Mouse (Mus musculus) forebrain, embryonic 16.5 days (tissue): ENCODE measurements around the gene Slc4a2. TPM values are rescaled to one million over a fixed set of nuclear protein-coding genes. Genes with fewer than 3 reads are reported as not detected.
A peak's percentile ranks its signal among the peaks of the same experiment; 100 is the strongest.

Experiments used
- ATAC-seq: fragments of 200-750 bp; cut with Nextera tagmentation; 2 replicates; pipeline ENCODE4 v1.8.0; 2017; ENCODE audit warnings: mild to moderate bottlenecking, moderate library complexity
- H3K27ac ChIP-seq: fragments of 300-500 bp; sonication (generic); 2 replicates; pipeline ENCODE4 v1.5.1; 2014; ENCODE audit warnings: low read length, control low read depth
- H3K27me3 ChIP-seq: fragments of 300-500 bp; sonication (generic); replicated peaks from 2 replicates; pipeline ENCODE4 v1.6.1; 2014; ENCODE audit warnings: low read length; ENCODE audit not compliant: control insufficient read depth, insufficient read depth
- H3K36me3 ChIP-seq: fragments of 300-500 bp; sonication (generic); 2 replicates; pipeline ENCODE4 v1.6.1; 2014; ENCODE audit not compliant: control insufficient read depth, insufficient read depth
- H3K4me1 ChIP-seq: fragments of 300-500 bp; sonication (generic); replicated peaks from 2 replicates; pipeline ENCODE4 v1.6.1; 2014; ENCODE audit warnings: low read length; ENCODE audit not compliant: control insufficient read depth, insufficient read depth
- H3K4me2 ChIP-seq: fragments of 300-500 bp; sonication (generic); 2 replicates; pipeline ENCODE4 v1.6.1; 2014; ENCODE audit warnings: mild to moderate bottlenecking, low read length, control low read depth
- H3K4me3 ChIP-seq: fragments of 300-500 bp; sonication (generic); replicated peaks from 2 replicates; pipeline ENCODE4 v1.5.1; 2014; ENCODE audit warnings: mild to moderate bottlenecking, low read length, control low read depth
- H3K9ac ChIP-seq: fragments of 300-500 bp; sonication (generic); replicated peaks from 2 replicates; pipeline ENCODE4 v1.6.1; 2014; ENCODE audit warnings: low read depth, low read length, control low read depth
- H3K9me3 ChIP-seq: fragments of 300-500 bp; sonication (generic); 2 replicates; pipeline ENCODE4 v1.6.1; 2016; ENCODE audit warnings: low read length; ENCODE audit not compliant: control insufficient read depth
- WGBS: fragments of 180-500 bp; shearing (Covaris S2); extraction: QIAGEN DNeasy Blood & Tissue Kit; methylation state at CpG from one replicate; pipeline ENCODE4 v1.1.7; 2014; 5-methylcytosine and 5-hydroxymethylcytosine counted together
- polyA plus RNA-seq: library from polyadenylated mRNA; unstranded; fragments of >200 nt; fragmentation: Nextera tagmentation; extraction: Ambion mirVana; gene quantifications from 2 replicates; pipeline ENCODE4 v1.2.1, GENCODE M21; 2015

Slc4a2 gene
- polyA plus RNA-seq, 1 experiment from 2014 or later = 19.1 TPM

DNA sequence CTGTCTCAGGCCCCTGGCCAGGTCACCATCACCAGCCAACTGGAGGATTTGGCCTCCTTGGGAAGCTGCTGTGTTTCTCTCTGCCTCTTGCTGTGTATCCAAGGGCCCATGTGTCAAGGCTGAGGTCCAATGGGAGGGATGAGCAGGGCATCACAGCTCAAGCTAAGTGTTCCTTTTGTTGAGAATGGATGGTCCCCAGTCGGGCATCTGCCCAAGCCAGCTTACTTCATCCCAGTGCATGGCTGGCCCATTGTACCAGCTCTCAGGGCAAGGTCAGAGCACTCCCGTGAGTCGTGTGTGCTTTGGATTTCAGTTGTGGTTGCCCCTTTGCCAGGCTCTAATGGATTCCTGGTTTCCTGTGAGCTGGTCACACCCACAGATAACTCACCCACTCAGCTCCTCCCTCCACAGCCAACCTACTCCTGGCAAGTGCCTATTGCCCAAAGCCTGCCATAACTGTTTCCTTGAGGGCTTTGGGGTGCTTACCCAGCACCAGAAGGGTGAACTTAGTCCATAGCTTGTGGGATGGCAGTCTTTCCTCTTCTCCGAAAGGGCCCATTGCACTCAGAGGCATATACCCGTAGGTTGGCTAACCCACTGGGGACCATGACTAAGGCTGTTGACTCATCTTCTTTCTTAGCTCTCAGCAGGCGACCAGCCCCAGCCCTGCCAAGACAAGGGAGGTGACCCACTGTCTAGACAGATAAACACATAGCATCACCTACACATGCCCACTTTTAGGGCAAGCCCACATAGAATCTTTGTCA is 18.9 kb upstream of the Slc4a2 start:
- Histone ChIP-seq H3K9ac (no peak overlapping the region), H3K4me3 (no peak overlapping the region), H3K4me1 (no peaks in the 10 kb centered on the region), H3K4me2 (no peak overlapping the region), H3K27me3 (no peaks in the 10 kb centered on the region), H3K36me3 (peaks cover 4% of the 10 kb centered on the region; the same call in 1 of the 2 replicates), H3K27ac (no peak overlapping the region), H3K9me3 (no peaks in the 10 kb centered on the region)
- 83% methylated on average over 6 of the region's 6 CpGs for WGBS
- ATAC-seq = no peak

DNA sequence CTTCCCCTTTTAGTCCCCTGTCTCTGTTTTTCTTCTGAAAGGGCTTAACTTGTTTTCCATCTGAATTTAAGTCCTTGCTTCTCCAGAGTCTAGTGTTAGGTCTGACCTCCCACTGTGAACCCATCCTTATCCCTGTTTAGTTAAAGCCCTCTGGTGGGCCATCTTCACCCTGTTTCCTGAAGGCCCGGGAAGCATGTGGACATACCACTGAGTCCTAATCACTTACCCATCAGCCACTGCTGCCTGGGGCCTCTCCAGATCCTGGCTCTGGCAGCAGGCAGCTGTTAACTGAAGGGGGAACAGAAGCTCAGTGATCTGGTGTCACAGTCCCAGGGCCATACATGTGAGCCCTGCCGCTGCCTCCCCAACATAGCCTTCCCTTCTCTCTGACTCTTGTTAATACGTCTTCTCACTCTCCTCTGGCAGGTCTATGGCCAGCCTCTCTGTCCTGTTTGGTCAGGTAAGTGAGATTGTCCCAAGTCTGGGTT is 18.2 kb upstream of the Slc4a2 start:
- 69% methylated on average over 3 of the region's 3 CpGs for WGBS
- no peak for ATAC-seq
- H3K4me2 ChIP-seq = no peak overlapping the region
- H3K4me1 ChIP-seq = no peaks in the 10 kb centered on the region
- H3K9me3 ChIP-seq = no peaks in the 10 kb centered on the region
- no peak overlapping the region for H3K4me3 ChIP-seq
- H3K27me3 ChIP-seq = no peaks in the 10 kb centered on the region
- H3K27ac ChIP-seq = no peak overlapping the region
- H3K36me3 ChIP-seq = peaks cover 4% of the 10 kb centered on the region; the same call in 1 of the 2 replicates
- H3K9ac ChIP-seq = no peak overlapping the region

DNA sequence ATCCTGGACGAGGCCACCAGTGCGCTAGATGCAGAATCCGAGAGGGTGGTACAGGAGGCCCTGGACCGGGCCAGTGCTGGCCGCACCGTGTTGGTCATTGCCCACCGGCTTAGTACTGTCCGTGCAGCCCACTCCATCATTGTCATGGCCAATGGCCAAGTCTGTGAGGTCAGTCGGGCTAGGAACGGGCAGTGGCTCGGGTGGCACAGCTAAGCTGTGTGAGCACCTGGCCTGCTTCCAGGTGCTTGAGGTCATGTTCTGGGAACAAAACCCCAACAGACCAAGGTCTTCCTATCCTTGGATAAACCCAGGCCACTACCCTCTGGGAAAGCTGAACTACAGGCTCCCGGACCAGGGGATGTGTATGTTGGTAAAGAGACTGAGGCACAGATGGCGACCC is 15.0 kb upstream of the Slc4a2 start:
- H3K4me2 ChIP-seq = no peak overlapping the region
- WGBS = 88% methylated on average over 13 of the region's 13 CpGs
- H3K36me3 ChIP-seq = no peaks in the 10 kb centered on the region; the same call in 1 of the 2 replicates
- no peaks in the 10 kb centered on the region for H3K27me3 ChIP-seq
- no peaks in the 10 kb centered on the region for H3K4me1 ChIP-seq
- no peak for ATAC-seq
- H3K9ac ChIP-seq = no peak overlapping the region
- no peaks in the 10 kb centered on the region for H3K9me3 ChIP-seq
- no peak overlapping the region for H3K4me3 ChIP-seq
- no peak overlapping the region for H3K27ac ChIP-seq

DNA sequence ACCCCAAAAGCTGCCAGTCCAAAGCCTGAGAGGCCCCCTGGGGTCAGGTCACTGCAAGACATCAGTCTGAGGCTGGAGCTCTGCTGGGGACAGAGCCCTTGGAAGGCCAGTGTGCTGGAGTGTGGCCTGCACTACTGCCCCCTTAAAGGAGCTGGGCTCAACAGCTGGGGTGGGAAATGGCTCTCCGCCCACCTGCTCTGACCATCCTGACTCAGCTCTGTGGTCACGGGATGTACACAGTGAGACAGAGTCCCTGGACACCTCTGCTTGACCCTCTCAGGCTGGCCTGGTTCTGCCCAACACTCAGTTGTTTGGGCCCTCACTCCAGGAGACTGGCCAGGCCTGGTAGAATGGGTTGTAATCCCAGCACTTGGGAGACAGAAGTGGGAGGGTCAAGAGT is 14.2 kb upstream of the Slc4a2 start:
- Histone ChIP-seq H3K9me3 (no peaks in the 10 kb centered on the region), H3K4me1 (no peaks in the 10 kb centered on the region), H3K4me3 (no peak overlapping the region), H3K9ac (no peak overlapping the region), H3K27ac (no peak overlapping the region), H3K27me3 (no peaks in the 10 kb centered on the region), H3K36me3 (no peaks in the 10 kb centered on the region), H3K4me2 (no peak overlapping the region)
- ATAC-seq = no peak
- WGBS = 91% methylated on average over 2 of the region's 2 CpGs

DNA sequence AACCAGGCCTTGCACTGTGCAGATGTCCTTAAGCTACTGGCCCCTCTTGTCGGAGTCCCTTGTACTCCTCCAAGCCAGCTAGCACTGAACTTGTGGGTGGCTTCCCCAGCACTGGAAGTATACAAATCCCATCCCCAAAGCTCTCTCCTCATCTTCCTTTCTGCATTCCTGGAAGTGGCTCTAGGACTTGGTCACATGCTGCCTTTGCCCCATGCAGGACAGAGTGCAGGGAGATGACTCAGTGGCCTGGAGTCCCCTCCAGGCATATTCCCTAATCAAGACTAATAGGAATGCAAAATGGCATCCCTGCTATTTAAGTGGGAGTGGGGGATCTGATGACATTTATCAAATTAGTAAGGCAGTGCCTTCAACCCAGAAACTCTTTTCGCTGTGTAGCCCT is 11.6 kb upstream of the Slc4a2 start:
- Histone ChIP-seq H3K9ac (no peak overlapping the region), H3K27me3 (no peaks in the 10 kb centered on the region), H3K4me1 (peaks cover 7% of the 10 kb centered on the region), H3K36me3 (no peaks in the 10 kb centered on the region), H3K27ac (no peak overlapping the region), H3K4me2 (no peak overlapping the region), H3K4me3 (no peak overlapping the region), H3K9me3 (no peaks in the 10 kb centered on the region)
- no peak for ATAC-seq
- WGBS = 90% methylated on average over 2 of the region's 2 CpGs

DNA sequence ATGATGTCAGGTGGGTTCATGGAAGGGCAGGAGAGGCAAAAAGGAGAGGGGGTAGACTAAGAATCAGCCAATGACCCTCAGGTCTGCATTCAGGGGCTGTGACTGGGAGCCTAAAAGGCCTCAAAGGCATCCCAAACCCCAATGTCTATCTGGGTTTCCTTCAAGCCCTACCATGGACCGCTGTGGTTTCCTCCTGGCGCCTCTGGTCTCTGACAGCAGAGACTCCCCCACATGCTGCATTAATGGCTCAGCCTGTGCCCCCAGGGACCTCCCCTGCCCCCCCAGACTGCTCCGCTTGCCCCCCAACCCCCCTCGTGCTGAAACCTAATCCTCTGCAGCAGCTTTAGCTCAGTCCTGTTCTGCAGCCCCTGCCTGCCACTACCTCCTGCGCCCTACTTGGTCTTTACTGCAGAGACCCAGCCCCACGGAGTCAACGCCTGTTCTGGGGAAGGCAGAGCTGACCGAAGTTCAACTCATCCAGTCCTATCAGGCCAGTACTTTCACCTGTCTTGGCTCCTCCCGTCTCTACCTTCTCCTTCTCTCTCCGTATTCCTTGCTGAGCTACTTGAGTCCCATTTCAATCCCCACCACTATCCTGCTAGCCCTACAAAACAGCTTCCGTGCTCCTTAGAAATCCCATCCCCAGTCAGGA is 10.5 kb upstream of the Slc4a2 start, which contains the start of gene Asic3:
TSS of gene Asic3 (plus strand) at position 351 of the 652 bp plus-strand sequence.
- Histone ChIP-seq H3K27ac (no peak within 1 kb of the TSS), H3K27me3 (no peaks in the 10 kb centered on the region), H3K4me3 (no peak within 1 kb of the TSS), H3K4me2 (no peak within 1 kb of the TSS), H3K36me3 (no peaks in the 10 kb centered on the region), H3K4me1 (peaks cover 7% of the 10 kb centered on the region), H3K9me3 (no peaks in the 10 kb centered on the region), H3K9ac (no peak within 1 kb of the TSS)
- ATAC-seq = no peak
- WGBS = 53% methylated on average over 11 of the region's 11 CpGs

DNA sequence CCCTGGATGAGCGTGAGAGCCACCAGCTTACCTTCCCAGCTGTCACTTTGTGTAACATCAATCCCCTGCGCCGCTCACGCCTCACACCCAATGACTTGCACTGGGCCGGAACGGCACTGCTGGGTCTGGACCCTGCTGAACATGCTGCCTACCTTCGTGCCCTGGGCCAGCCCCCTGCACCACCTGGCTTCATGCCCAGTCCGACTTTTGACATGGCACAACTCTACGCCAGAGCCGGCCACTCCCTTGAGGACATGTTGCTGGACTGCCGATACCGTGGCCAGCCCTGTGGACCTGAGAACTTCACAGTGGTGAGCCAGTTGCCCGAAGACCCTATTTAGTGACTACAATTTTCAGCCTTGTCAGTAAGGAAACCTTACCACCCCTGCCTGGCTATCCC is 9.7 kb upstream of the Slc4a2 start:
- Histone ChIP-seq H3K4me1 (peaks cover 7% of the 10 kb centered on the region), H3K27me3 (no peaks in the 10 kb centered on the region), H3K4me2 (no peak overlapping the region), H3K27ac (no peak overlapping the region), H3K9me3 (no peaks in the 10 kb centered on the region), H3K4me3 (no peak overlapping the region), H3K36me3 (no peaks in the 10 kb centered on the region; the same call in 1 of the 2 replicates), H3K9ac (no peak overlapping the region)
- no peak for ATAC-seq
- WGBS = 83% methylated on average over 13 of the region's 13 CpGs

DNA sequence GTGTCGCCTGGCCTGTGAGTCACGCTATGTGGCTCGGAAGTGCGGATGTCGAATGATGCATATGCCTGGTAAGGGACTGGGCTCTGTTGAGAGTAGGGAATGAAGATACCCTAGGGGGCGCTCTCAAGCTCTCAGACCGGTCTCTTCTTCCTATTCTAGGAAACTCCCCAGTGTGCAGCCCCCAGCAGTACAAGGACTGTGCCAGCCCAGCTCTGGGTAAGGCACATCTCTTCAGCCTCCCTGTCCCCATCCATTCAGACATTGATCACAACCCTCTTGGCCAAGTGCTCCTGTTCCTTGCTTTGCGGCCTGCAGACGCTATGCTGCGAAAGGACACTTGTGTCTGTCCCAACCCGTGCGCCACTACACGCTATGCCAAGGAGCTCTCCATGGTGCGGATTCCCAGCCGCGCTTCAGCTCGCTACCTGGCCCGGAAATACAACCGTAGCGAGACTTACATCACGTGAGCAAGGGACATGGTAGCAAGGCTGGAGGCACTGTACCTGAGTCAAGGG is 7.4 kb upstream of the Slc4a2 start:
- Histone ChIP-seq H3K27me3 (no peaks in the 10 kb centered on the region), H3K9ac (peak overlapping the region; percentile 8; the same call in 1 of the 2 replicates), H3K4me3 (no peak overlapping the region), H3K36me3 (peaks cover 7% of the 10 kb centered on the region), H3K4me2 (peak overlapping the region; percentile 22; the same call in 1 of the 2 replicates), H3K27ac (no peak overlapping the region), H3K4me1 (peaks cover 7% of the 10 kb centered on the region), H3K9me3 (no peaks in the 10 kb centered on the region)
- 3% methylated on average over 21 of the region's 21 CpGs for WGBS
- ATAC-seq = peak; percentile 70

DNA sequence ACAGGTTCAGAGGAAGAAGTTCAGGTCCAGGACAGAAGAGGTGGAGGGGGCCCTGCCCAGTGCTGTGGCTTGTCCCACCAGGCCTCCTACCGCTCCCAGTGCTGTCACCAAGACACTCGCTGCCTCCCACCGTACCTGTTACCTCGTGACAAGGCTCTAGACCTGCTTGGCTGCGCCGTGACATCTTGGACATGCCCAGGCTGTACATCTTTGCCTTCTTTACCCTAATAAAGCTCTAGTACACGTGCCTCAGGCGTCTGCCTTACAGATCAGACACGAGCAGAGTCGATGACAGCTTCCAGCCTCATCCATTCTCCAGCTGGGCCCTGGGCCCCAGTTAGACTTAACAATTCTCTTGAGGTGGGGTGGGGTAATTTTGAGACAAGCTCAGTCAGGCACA is 6.0 kb upstream of the Slc4a2 start:
- Histone ChIP-seq H3K9me3 (no peaks in the 10 kb centered on the region), H3K27me3 (no peaks in the 10 kb centered on the region), H3K9ac (no peak overlapping the region), H3K4me1 (peaks cover 12% of the 10 kb centered on the region), H3K36me3 (peaks cover 7% of the 10 kb centered on the region), H3K27ac (no peak overlapping the region), H3K4me3 (no peak overlapping the region), H3K4me2 (no peak overlapping the region)
- ATAC-seq = no peak
- 88% methylated on average over 10 of the region's 10 CpGs for WGBS
